Mouse (Mus musculus): ENCODE data around the gene Gpr142.

DNA sequence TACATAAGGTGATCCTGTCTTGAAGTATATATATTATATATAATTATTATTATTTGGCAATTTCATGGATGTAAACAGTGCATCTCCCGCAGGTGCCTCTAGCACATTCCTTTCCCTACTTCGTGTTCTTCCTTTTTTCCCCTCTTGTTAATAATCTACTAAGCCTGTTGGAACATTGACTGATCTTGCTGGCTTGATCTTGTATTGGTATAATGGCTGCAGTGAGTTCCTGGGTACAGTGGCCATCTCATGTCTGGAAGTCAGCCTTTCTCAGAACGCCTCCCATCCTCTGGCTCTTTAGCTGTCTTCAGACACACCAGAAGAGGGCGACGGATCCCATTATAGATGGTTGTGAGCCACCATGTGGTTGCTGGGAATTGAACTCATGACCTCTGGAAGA is 57.4 kb downstream of the Gpr142 start:
- TF ChIP-seq MYOG (IDR thresholded peaks at IDR 0.05; ENCODE audit: control insufficient read depth, extremely low read depth, insufficient read length) (no peak), CTCF (IDR thresholded peaks at IDR 0.05; ENCODE audit: control insufficient read depth, insufficient read depth, insufficient read length) (no peak), MYOD1 (IDR thresholded peaks at IDR 0.05; ENCODE audit: control insufficient read depth, insufficient read length, low read depth) (no peak), CEBPB (IDR thresholded peaks at IDR 0.05; ENCODE audit: low read depth) (no peak), MAX (IDR thresholded peaks at IDR 0.05) (no peak), USF1 (IDR thresholded peaks at IDR 0.05; ENCODE audit: low read depth) (no peak), FOSL1 (IDR thresholded peaks at IDR 0.05; ENCODE audit: insufficient read depth, low read length, poor library complexity, severe bottlenecking) (no peak)
